23 mouse cellular contexts compared by ENCODE assay signal in genomic region chrX:113172271-113172670, GRCm38 (mm10). TPM values are rescaled to one million over a fixed set of nuclear protein-coding genes. Genes with fewer than 3 reads are reported as not detected.
DNase-seq lines count a peak whose midpoint lies in the region; ATAC-seq and TF ChIP-seq lines count a peak whose summit lies in the region.
"Had no signal": no experiment of that assay in that cellular context is flagged by ENCODE, and none has a peak within 500 bp of the region (broad histone marks: within the 10 kb centered on the region; RNA-seq: fewer than 3 reads in every experiment).

No protein-coding gene starts in this region.

- TF ChIP-seq CTCF in MEL (IDR thresholded peaks at IDR 0.05 in 2 of 3, conservative IDR thresholded peaks at IDR 0.05 in 1 of 3; ENCODE audit: control insufficient read depth in 1 of 3, insufficient read depth in 1 of 3, low read depth in 2 of 3, low read length in 3 of 3, poor library complexity in 1 of 3, severe bottlenecking in 1 of 3), result no peak
- no peak for TF ChIP-seq CTCF in bone marrow macrophage, adult 2 months (IDR thresholded peaks at IDR 0.05; ENCODE audit: low read depth, low read length)
- TF ChIP-seq CTCF in lung, postnatal 0 days (IDR thresholded peaks at IDR 0.05), result no peak

- peaks cover 10% of the 10 kb centered on the region for H3K79me2 ChIP-seq in MEL (ENCODE audit: control insufficient read depth, insufficient read depth, low read length, poor library complexity)

- TF ChIP-seq EP300 in MEL (IDR thresholded peaks at IDR 0.05; ENCODE audit: low read depth in 1 of 2, low read length in 2 of 2), result no peak; a peak in 1 of 4 replicates
- no peak for TF ChIP-seq EP300 in lung, postnatal 0 days (IDR thresholded peaks at IDR 0.05)

- DNase-seq in MEL (ENCODE audit: low read depth, low spot score), result peak; percentile 65
- DNase-seq in splenic B cell, adult 2 months (ENCODE audit: low read depth, low spot score), result peak; percentile 6
- DNase-seq in B cell, adult 2 months, result no peak
- DNase-seq in lung, postnatal 0 days (ENCODE audit: low spot score), result no peak
- DNase-seq in adrenal gland, adult 8-10 months, result no peak
- DNase-seq: adrenal gland, adult 2 months; adrenal gland, postnatal 36 days; cerebellum, adult 11-12 months; cerebellum, adult 9-11 months; embryo, embryonic 11 days; heart, adult 2 months; heart, postnatal 14 days had no signal

- TF ChIP-seq RAD21 in MEL (IDR thresholded peaks at IDR 0.05; ENCODE audit: low read depth, low read length), result no peak

- peaks cover 0 to 5% of the 10 kb centered on the region in 2 experiments; a peak in 3 of 4 replicates for H3K4me1 ChIP-seq in MEL (ENCODE audit: control insufficient read depth in 1 of 2, insufficient read depth in 2 of 2, low read length in 2 of 2)
- peaks cover 3% of the 10 kb centered on the region; the same call in 1 of the 2 replicates for H3K4me1 ChIP-seq in bone marrow macrophage, adult 2 months (ENCODE audit: control insufficient read depth, insufficient read depth, low read length)
- H3K4me1 ChIP-seq in lung, postnatal 0 days (ENCODE audit: insufficient read depth, low read depth, low read length), result no peaks in the 10 kb centered on the region
- H3K4me1 ChIP-seq: embryonic facial prominence, embryonic 15.5 days; forebrain, embryonic 10.5 days; forebrain, embryonic 15.5 days; heart, embryonic 15.5 days; hindbrain, embryonic 10.5 days; hindbrain, embryonic 15.5 days had no signal

- WGBS in lung, postnatal 0 days, result 19% methylated on average over 1 of the region's 1 CpGs

- no peaks in the 10 kb centered on the region for H3K9me3 ChIP-seq in MEL (replicated peaks; ENCODE audit: insufficient read depth, low read length)
- H3K9me3 ChIP-seq in lung, postnatal 0 days (ENCODE audit: low read length), result no peaks in the 10 kb centered on the region
- H3K9me3 ChIP-seq: embryonic facial prominence, embryonic 15.5 days; forebrain, embryonic 10.5 days; forebrain, embryonic 15.5 days; heart, embryonic 15.5 days; hindbrain, embryonic 10.5 days; hindbrain, embryonic 15.5 days had no signal

- no peak overlapping the region for H3K9ac ChIP-seq in MEL (ENCODE audit: control insufficient read depth, low read depth, low read length, poor library complexity, severe bottlenecking)
- H3K9ac ChIP-seq in lung, postnatal 0 days (replicated peaks; ENCODE audit: low read depth), result no peak overlapping the region
- H3K9ac ChIP-seq: embryonic facial prominence, embryonic 15.5 days; forebrain, embryonic 15.5 days; heart, embryonic 15.5 days; hindbrain, embryonic 15.5 days had no signal

- TF ChIP-seq POLR2A in MEL (IDR thresholded peaks at IDR 0.05; ENCODE audit: control insufficient read depth in 1 of 2, insufficient read depth in 1 of 2, low read depth in 1 of 2, low read length in 2 of 2, poor library complexity in 1 of 2), result no peak
- no peak for TF ChIP-seq POLR2A in bone marrow macrophage, adult 2 months (IDR thresholded peaks at IDR 0.05; ENCODE audit: borderline replicate concordance, low read depth, low read length)

- ATAC-seq in megakaryocyte, adult 5-6 weeks (ENCODE audit: poor library complexity, severe bottlenecking), result peak; percentile 95
- ATAC-seq in lung, postnatal 0 days, result no peak
- ATAC-seq: forebrain, embryonic 15.5 days; intestine, embryonic 16.5 days had no signal

- no peak overlapping the region for H3K4me3 ChIP-seq in MEL (ENCODE audit: control insufficient read depth in 1 of 2, insufficient read depth in 1 of 2, low read depth in 2 of 2, low read length in 2 of 2)
- H3K4me3 ChIP-seq in bone marrow macrophage, adult 2 months (ENCODE audit: insufficient read depth, low read length), result no peak overlapping the region
- no peak overlapping the region for H3K4me3 ChIP-seq in lung, postnatal 0 days (ENCODE audit: low read depth, low read length)
- H3K4me3 ChIP-seq: embryonic facial prominence, embryonic 15.5 days; erythroblast, embryonic 14.5 days; forebrain, embryonic 10.5 days; forebrain, embryonic 15.5 days; heart, adult 2 months; heart, embryonic 15.5 days; hindbrain, embryonic 10.5 days; hindbrain, embryonic 15.5 days had no signal

- H3K27ac ChIP-seq in MEL (ENCODE audit: control insufficient read depth, low read depth, low read length), result peak overlapping the region; percentile 43
- H3K27ac ChIP-seq in bone marrow macrophage, adult 2 months (ENCODE audit: insufficient read depth, low read depth, low read length), result peak overlapping the region; percentile 45
- no peak overlapping the region for H3K27ac ChIP-seq in lung, postnatal 0 days (ENCODE audit: low read length)
- H3K27ac ChIP-seq: embryonic facial prominence, embryonic 15.5 days; forebrain, embryonic 10.5 days; forebrain, embryonic 15.5 days; heart, adult 2 months; heart, embryonic 15.5 days; hindbrain, embryonic 10.5 days; hindbrain, embryonic 15.5 days had no signal

- H3K36me3 ChIP-seq in MEL (ENCODE audit: control insufficient read depth in 1 of 2, insufficient read depth in 2 of 2, low read length in 2 of 2), result peaks cover 2 to 16% of the 10 kb centered on the region in 2 experiments; a peak in 2 of 4 replicates
- no peaks in the 10 kb centered on the region for H3K36me3 ChIP-seq in splenic B cell, adult 2 months (ENCODE audit: control insufficient read depth, insufficient read depth, low read length, poor library complexity, severe bottlenecking)
- H3K36me3 ChIP-seq in lung, postnatal 0 days (ENCODE audit: insufficient read depth, low read length), result no peaks in the 10 kb centered on the region
- H3K36me3 ChIP-seq: embryonic facial prominence, embryonic 15.5 days; forebrain, embryonic 10.5 days; forebrain, embryonic 15.5 days; heart, embryonic 15.5 days; hindbrain, embryonic 10.5 days; hindbrain, embryonic 15.5 days had no signal

- no peak overlapping the region for H3K4me2 ChIP-seq in lung, postnatal 0 days (replicated peaks; ENCODE audit: low read depth, low read length)
- H3K4me2 ChIP-seq: embryonic facial prominence, embryonic 15.5 days; forebrain, embryonic 15.5 days; heart, embryonic 11.5 days; heart, embryonic 15.5 days; hindbrain, embryonic 15.5 days had no signal

- H3K27me3 ChIP-seq in MEL (ENCODE audit: control insufficient read depth in 1 of 2, insufficient read depth in 2 of 2, low read length in 2 of 2), result no peaks in the 10 kb centered on the region
- H3K27me3 ChIP-seq in splenic B cell, adult 2 months (ENCODE audit: control insufficient read depth, insufficient read depth, low read length, poor library complexity, severe bottlenecking), result no peaks in the 10 kb centered on the region
- no peaks in the 10 kb centered on the region for H3K27me3 ChIP-seq in lung, postnatal 0 days (replicated peaks; ENCODE audit: insufficient read depth, low read length)
- H3K27me3 ChIP-seq: embryonic facial prominence, embryonic 15.5 days; forebrain, embryonic 15.5 days; heart, embryonic 15.5 days; hindbrain, embryonic 15.5 days had no signal

TF ChIP-seq in MEL, 35 proteins besides CTCF, POLR2A, EP300 and RAD21:
- TF ChIP-seq E2F4 (IDR thresholded peaks at IDR 0.05; ENCODE audit: borderline replicate concordance, low read depth, low read length) (no peak), USF1 (IDR thresholded peaks at IDR 0.05; ENCODE audit: low read depth, low read length) (no peak), ETS1 (IDR thresholded peaks at IDR 0.05; ENCODE audit: low read depth, low read length) (no peak), ZKSCAN1 (IDR thresholded peaks at IDR 0.05; ENCODE audit: low read depth, low read length) (no peak)

RNA-seq across cellular contexts. Expression of gene Chm, which starts 13.0 kb away (rescaled TPM):
- 11.9 and 14.0 TPM in 2 replicates for total RNA-seq in MEL (2012; rRNA removed)
- 1 to 10 TPM in 1 of 2 experiments, not detected in 1; 9.2 TPM for polyA plus RNA-seq in MEL (2012; ENCODE audit: insufficient read depth in 1 of 2, insufficient read length in 2 of 2, low read depth in 1 of 2, low replicate concordance in 2 of 2, missing spikeins in 1 of 2)
- 19.9 and 26.7 TPM in 2 replicates for polyA plus RNA-seq in bone marrow macrophage, adult 2 months (2012; ENCODE audit: insufficient read depth, insufficient read length, missing spikeins)
- 20.4 and 28.8 TPM in 2 replicates for total RNA-seq in megakaryocyte, adult 5-6 weeks (2015)
- 31.2 and 32.9 TPM in 2 replicates for total RNA-seq in megakaryocyte, adult 5-6 weeks (2017)
- 7.8 and 8.2 TPM in 2 replicates for polyA plus RNA-seq in lung, postnatal 0 days (2015; fragmentation: Nextera tagmentation; extraction: Ambion mirVana)
- total RNA-seq in adrenal gland, adult 8-10 months (2022), result 10 to 100 TPM; 13.7 to 28.0 (median 20.6) TPM

Comparison
In these comparisons a context has a peak if more than half of its experiments do, and no peak if none do; other contexts are left out.
1. DNase-seq: peak in MEL (single experiment) and splenic B cell, adult 2 months (single experiment); none in B cell, adult 2 months (0 of 2), lung, postnatal 0 days (single experiment) and adrenal gland, adult 8-10 months (single experiment).